Mouse (Mus musculus) liver, embryonic 16.5 days (tissue): Measurements from ENCODE around the gene Rassf8. TPM values are rescaled to one million over a fixed set of nuclear protein-coding genes. Genes with fewer than 3 reads are reported as not detected.

Source experiments
- ATAC-seq: fragments of 200-750 bp; cut with Nextera tagmentation; 2 replicates; pipeline ENCODE4 v1.8.0; 2017; ENCODE audit warnings: low read depth, mild to moderate bottlenecking, moderate number of reproducible peaks, moderate library complexity
- H3K27ac ChIP-seq: fragments of 300-500 bp; sonication (generic); 2 replicates; pipeline ENCODE4 v1.5.1; 2014; ENCODE audit warnings: mild to moderate bottlenecking, low read length
- H3K27me3 ChIP-seq: fragments of 300-500 bp; sonication (generic); 2 replicates; pipeline ENCODE4 v1.6.1; 2014; ENCODE audit warnings: low read depth, low read length, mixed read lengths; ENCODE audit not compliant: control insufficient read depth, insufficient read depth
- H3K36me3 ChIP-seq: fragments of 300-500 bp; sonication (generic); 2 replicates; pipeline ENCODE4 v1.6.1; 2014; ENCODE audit warnings: mild to moderate bottlenecking; ENCODE audit not compliant: control insufficient read depth, insufficient read depth
- H3K4me1 ChIP-seq: fragments of 300-500 bp; sonication (generic); 2 replicates; pipeline ENCODE4 v1.6.1; 2014; ENCODE audit warnings: low read depth, low read length, mixed read lengths; ENCODE audit not compliant: control insufficient read depth
- H3K4me2 ChIP-seq: fragments of 300-500 bp; sonication (generic); 2 replicates; pipeline ENCODE4 v1.6.1; 2014; ENCODE audit warnings: low read depth, low read length, mixed read lengths
- H3K4me3 ChIP-seq: fragments of 300-500 bp; sonication (generic); 2 replicates; pipeline ENCODE4 v1.5.1; 2014; ENCODE audit warnings: low read depth, mild to moderate bottlenecking, low read length
- H3K9ac ChIP-seq: fragments of 300-500 bp; sonication (generic); 2 replicates; pipeline ENCODE4 v1.6.1; 2014; ENCODE audit warnings: low read depth, low read length
- H3K9me3 ChIP-seq: fragments of 300-500 bp; sonication (generic); replicated peaks from 2 replicates; pipeline ENCODE4 v1.6.1; 2016; ENCODE audit warnings: low read length; ENCODE audit not compliant: control insufficient read depth
- WGBS: fragments of 180-500 bp; shearing (Covaris S2); extraction: QIAGEN DNeasy Blood & Tissue Kit; methylation state at CpG from one replicate; pipeline ENCODE4 v1.1.7; 2014; ENCODE audit not compliant: insufficient replicate concordance; 5-methylcytosine and 5-hydroxymethylcytosine counted together
- polyA plus RNA-seq: library from polyadenylated mRNA; unstranded; fragments of >200 nt; fragmentation: Nextera tagmentation; extraction: Ambion mirVana; gene quantifications from 2 replicates; pipeline ENCODE4 v1.2.1, GENCODE M21; 2015

The Rassf8 gene
- polyA plus RNA-seq, 1 experiment from 2014 or later, result 1.6 TPM

- Histone ChIP-seq H3K4me1 (no peaks in the 10 kb centered on the region), H3K27ac (no peak overlapping the region), H3K36me3 (no peaks in the 10 kb centered on the region), H3K9ac (no peak overlapping the region), H3K27me3 (no peaks in the 10 kb centered on the region), H3K4me3 (no peak overlapping the region), H3K9me3 (no peaks in the 10 kb centered on the region), H3K4me2 (no peak overlapping the region)
- 12% methylated on average over 6 of the region's 6 CpGs for WGBS
- no peak for ATAC-seq
These were observed 88.8 kb downstream of the Rassf8 start for GRCm38 (mm10) chr6:145835359-145835758.

DNA sequence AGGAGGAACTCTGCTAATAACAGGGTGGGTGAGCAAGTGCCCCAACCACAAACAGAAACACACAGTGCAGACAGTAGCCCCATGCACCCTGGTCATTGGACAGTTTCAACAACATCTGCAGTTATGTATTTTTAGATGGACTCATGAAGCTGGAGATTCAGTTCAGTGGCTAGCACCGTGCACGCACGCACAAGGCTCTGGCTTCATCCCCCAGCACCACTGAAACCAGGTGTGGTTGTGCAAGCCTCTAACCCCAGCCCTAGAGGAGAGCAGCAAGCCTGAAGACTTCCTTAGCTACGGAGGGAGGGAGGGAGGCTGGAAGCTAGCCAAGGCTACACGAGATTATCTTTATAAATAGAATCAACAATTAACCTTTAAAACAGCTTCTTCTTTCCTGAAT is 99.1 kb downstream of the Rassf8 start:
- ATAC-seq, result 0 out of 2 replicates have a peak, but pooled peaks have one; percentile 27
- Histone ChIP-seq H3K9ac (no peak overlapping the region), H3K27ac (no peak overlapping the region), H3K36me3 (no peaks in the 10 kb centered on the region), H3K4me1 (no peaks in the 10 kb centered on the region), H3K9me3 (no peaks in the 10 kb centered on the region), H3K4me3 (no peak overlapping the region), H3K4me2 (no peak overlapping the region), H3K27me3 (no peaks in the 10 kb centered on the region)
- 41% methylated on average over 5 of the region's 5 CpGs for WGBS

- 35% methylated on average over 1 of the region's 1 CpGs for WGBS
- Histone ChIP-seq H3K36me3 (no peaks in the 10 kb centered on the region), H3K27me3 (no peaks in the 10 kb centered on the region), H3K9ac (no peak overlapping the region), H3K4me1 (no peaks in the 10 kb centered on the region), H3K27ac (no peak overlapping the region), H3K4me2 (no peak overlapping the region), H3K4me3 (no peak overlapping the region), H3K9me3 (no peaks in the 10 kb centered on the region)
- ATAC-seq, result no peak
These were observed 99.5 kb downstream of the Rassf8 start for GRCm38 (mm10) chr6:145846076-145846475.

DNA sequence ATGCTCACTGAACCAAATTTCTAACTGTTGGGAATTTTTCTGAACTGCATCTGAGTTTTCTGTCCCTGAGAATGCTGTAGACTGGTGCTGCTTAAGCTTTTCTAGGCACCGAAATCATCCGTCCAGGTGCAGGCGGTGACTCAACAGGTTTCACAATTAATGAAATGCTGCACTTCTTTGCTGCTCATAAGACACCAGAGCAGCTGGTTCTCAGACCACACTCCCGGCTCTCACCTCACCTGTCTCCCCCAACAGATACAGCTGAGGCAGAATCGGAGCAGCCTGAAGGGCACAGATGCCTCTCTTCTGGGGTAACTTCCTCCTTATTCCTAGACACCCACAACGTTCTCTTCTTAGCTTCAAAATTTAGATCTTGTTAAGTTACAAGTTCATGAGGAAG is 100.4 kb downstream of the Rassf8 start:
- Histone ChIP-seq H3K9ac (no peak overlapping the region), H3K27me3 (no peaks in the 10 kb centered on the region), H3K4me3 (no peak overlapping the region), H3K4me2 (no peak overlapping the region), H3K27ac (no peak overlapping the region), H3K4me1 (no peaks in the 10 kb centered on the region), H3K36me3 (no peaks in the 10 kb centered on the region), H3K9me3 (no peaks in the 10 kb centered on the region)
- ATAC-seq, result no peak
- WGBS, result 55% methylated on average over 6 of the region's 6 CpGs

GRCm38 (mm10) chr6:145847661-145848060 is 101.1 kb downstream of the Rassf8 start:
- no peaks in the 10 kb centered on the region for H3K36me3 ChIP-seq
- WGBS, result 75% methylated on average over 8 of the region's 8 CpGs

GRCm38 (mm10) chr6:145850789-145851188 is 104.2 kb downstream of the Rassf8 start:
- no peak overlapping the region for H3K4me3 ChIP-seq
- no peaks in the 10 kb centered on the region for H3K36me3 ChIP-seq
- no peak overlapping the region for H3K9ac ChIP-seq
- H3K9me3 ChIP-seq, result no peaks in the 10 kb centered on the region
- H3K27ac ChIP-seq, result no peak overlapping the region
- no peak for ATAC-seq
- no peaks in the 10 kb centered on the region for H3K27me3 ChIP-seq
- H3K4me2 ChIP-seq, result no peak overlapping the region
- 15% methylated on average over 2 of the region's 2 CpGs for WGBS
- peaks cover 3% of the 10 kb centered on the region for H3K4me1 ChIP-seq

More at GRCm38 (mm10) chr6:145847661-145848060, 101.1 kb downstream of the Rassf8 start:
- no peak for ATAC-seq
- Histone ChIP-seq H3K4me3 (no peak overlapping the region), H3K27me3 (no peaks in the 10 kb centered on the region), H3K9me3 (no peaks in the 10 kb centered on the region), H3K4me1 (no peaks in the 10 kb centered on the region), H3K27ac (no peak overlapping the region), H3K4me2 (no peak overlapping the region), H3K9ac (no peak overlapping the region)

DNA sequence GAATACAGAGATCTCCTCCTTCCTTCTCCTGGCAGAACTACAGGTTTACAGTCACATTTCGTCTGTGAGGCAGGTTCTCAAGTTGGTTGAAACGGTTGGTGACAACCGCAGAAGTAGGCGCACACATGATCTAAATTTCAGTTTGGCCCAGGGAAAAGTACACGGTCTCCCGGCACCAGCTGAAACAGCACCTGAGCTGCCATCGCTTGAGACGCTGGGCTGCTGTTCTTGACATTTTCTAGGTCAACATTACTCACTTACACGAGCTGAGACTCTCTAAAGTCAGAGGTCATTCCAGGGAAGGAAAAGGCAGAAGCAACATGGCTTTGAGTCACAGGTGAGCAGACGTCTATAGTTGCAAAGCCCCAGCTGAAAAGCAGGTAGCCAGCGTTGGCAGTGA is 105.4 kb downstream of the Rassf8 start:
- Histone ChIP-seq H3K9ac (no peak overlapping the region), H3K36me3 (no peaks in the 10 kb centered on the region), H3K9me3 (no peaks in the 10 kb centered on the region), H3K4me3 (no peak overlapping the region), H3K4me2 (no peak overlapping the region), H3K4me1 (peaks cover 3% of the 10 kb centered on the region), H3K27me3 (no peaks in the 10 kb centered on the region), H3K27ac (no peak overlapping the region)
- no peak for ATAC-seq
- 72% methylated on average over 11 of the region's 11 CpGs for WGBS

DNA sequence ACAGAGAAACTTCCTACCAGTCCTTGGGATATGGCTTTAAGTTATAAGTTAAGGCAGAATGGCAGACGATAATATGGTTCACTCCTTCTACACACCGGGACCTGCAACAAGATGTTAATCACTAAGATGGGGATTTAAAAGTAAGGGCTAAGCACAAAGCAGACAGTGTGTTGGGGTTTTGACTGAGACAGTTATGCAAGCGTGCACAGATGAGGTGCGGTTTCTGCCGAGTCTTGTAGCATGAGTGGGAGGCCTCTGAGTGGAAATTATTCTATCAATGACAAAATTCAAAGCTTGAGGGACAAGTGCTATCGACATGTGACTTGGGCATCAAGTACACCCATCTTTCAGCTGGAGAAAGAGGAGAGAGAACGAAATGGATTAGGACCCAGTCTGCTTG is 106.2 kb downstream of the Rassf8 start:
- H3K9me3 ChIP-seq, result no peaks in the 10 kb centered on the region
- H3K4me3 ChIP-seq, result no peak overlapping the region
- no peaks in the 10 kb centered on the region for H3K27me3 ChIP-seq
- H3K36me3 ChIP-seq, result no peaks in the 10 kb centered on the region
- peaks cover 3% of the 10 kb centered on the region for H3K4me1 ChIP-seq
- ATAC-seq, result no peak
- H3K4me2 ChIP-seq, result no peak overlapping the region
- no peak overlapping the region for H3K9ac ChIP-seq
- no peak overlapping the region for H3K27ac ChIP-seq
- WGBS, result 68% methylated on average over 7 of the region's 7 CpGs

GRCm38 (mm10) chr6:145853356-145854079 is 107.0 kb downstream of the Rassf8 start:
- H3K4me1 ChIP-seq, result peaks cover 3% of the 10 kb centered on the region
- WGBS, result 66% methylated on average over 10 of the region's 10 CpGs
- no peak overlapping the region for H3K4me3 ChIP-seq
- H3K27me3 ChIP-seq, result no peaks in the 10 kb centered on the region
- no peaks in the 10 kb centered on the region for H3K36me3 ChIP-seq
- H3K9ac ChIP-seq, result no peak overlapping the region
- no peak for ATAC-seq
- H3K27ac ChIP-seq, result no peak overlapping the region
- no peak overlapping the region for H3K4me2 ChIP-seq
- no peaks in the 10 kb centered on the region for H3K9me3 ChIP-seq
